8 mouse cellular contexts compared by ENCODE assay signal in genomic region chr6:118179316-118180084, GRCm38 (mm10). TPM values are rescaled to one million over a fixed set of nuclear protein-coding genes. Genes with fewer than 3 reads are reported as not detected.
DNase-seq lines count a peak whose midpoint lies in the region; ATAC-seq and TF ChIP-seq lines count a peak whose summit lies in the region.

No protein-coding gene starts in this region.

- H3K27ac ChIP-seq in cerebellum, adult 2 months (ENCODE audit: insufficient read depth, low read length) = no peak overlapping the region
- no peak overlapping the region for H3K27ac ChIP-seq in layer of hippocampus, adult 2 months
- H3K27ac ChIP-seq in olfactory bulb, adult 2 months (ENCODE audit: insufficient read depth, low read depth, low read length) = no peak overlapping the region

- 0 out of 2 replicates have a peak, but pooled peaks cover 2% of the 10 kb centered on the region for H3K4me1 ChIP-seq in cerebellum, adult 2 months (ENCODE audit: control insufficient read depth, insufficient read depth, low read length)
- H3K4me1 ChIP-seq in lung, adult 2 months (ENCODE audit: control insufficient read depth, insufficient read depth, low read length) = no peaks in the 10 kb centered on the region; the same call in 1 of the 2 replicates
- H3K4me1 ChIP-seq in olfactory bulb, adult 2 months (ENCODE audit: control insufficient read depth, insufficient read depth, low read length) = no peaks in the 10 kb centered on the region

- DNase-seq in MN1 (ENCODE audit: low spot score) = peak; percentile 91
- peak; percentile 70 to 72 for DNase-seq in cerebellum, adult 2 months
- peak; percentile 83 for DNase-seq in forelimb bud, embryonic 11.5 days (ENCODE audit: low read depth, low spot score)
- peak; percentile 65 to 75 for DNase-seq in layer of hippocampus, adult 2 months (ENCODE audit: low spot score in 2 of 2)
- DNase-seq in lung, adult 2 months = peak; percentile 69
- DNase-seq in testis, postnatal 14 days (ENCODE audit: low spot score) = peak; percentile 51

- 56% methylated on average over 13 of the region's 13 CpGs for WGBS in cerebellum, adult 2 months
- 55% methylated on average over 13 of the region's 13 CpGs for WGBS in lung, adult 2 months
- 67% methylated on average over 13 of the region's 13 CpGs for WGBS in olfactory bulb, adult 2 months

- TF ChIP-seq CTCF in cerebellum, adult 2 months (IDR thresholded peaks at IDR 0.05; ENCODE audit: borderline replicate concordance, insufficient read depth, low read depth, low read length) = peak; percentile 99
- TF ChIP-seq CTCF in layer of hippocampus, adult 2 months (conservative IDR thresholded peaks at IDR 0.05) = peak; percentile 99
- TF ChIP-seq CTCF in lung, adult 2 months (IDR thresholded peaks at IDR 0.05; ENCODE audit: insufficient read depth, low read length) = peak; percentile 100
- peak; percentile 92 for TF ChIP-seq CTCF in olfactory bulb, adult 2 months (IDR thresholded peaks at IDR 0.05; ENCODE audit: insufficient read depth, low read depth, low read length)

- no peaks in the 10 kb centered on the region for H3K27me3 ChIP-seq in cerebellum, adult 2 months (ENCODE audit: control insufficient read depth, insufficient read depth, low read length)

- ATAC-seq in hematopoietic stem cell, adult 5-6 weeks (replicated peaks in 1 of 2; ENCODE audit: insufficient read depth in 1 of 2, low FRiP score in 2 of 2, low TSS enrichment in 1 of 2, low read depth in 1 of 2, poor library complexity in 2 of 2, severe bottlenecking in 2 of 2) = peak; percentile 93 to 97

- no peak overlapping the region for H3K4me3 ChIP-seq in cerebellum, adult 2 months (replicated peaks; ENCODE audit: insufficient read depth, low read depth, low read length)
- H3K4me3 ChIP-seq in layer of hippocampus, adult 2 months = no peak overlapping the region
- no peak overlapping the region for H3K4me3 ChIP-seq in lung, adult 2 months (replicated peaks; ENCODE audit: extremely low read depth, low read depth, low read length)
- H3K4me3 ChIP-seq in olfactory bulb, adult 2 months (ENCODE audit: insufficient read depth, low read depth, low read length) = no peak overlapping the region

- no peak for TF ChIP-seq POLR2A in cerebellum, adult 2 months (IDR thresholded peaks at IDR 0.05; ENCODE audit: borderline replicate concordance, insufficient read depth, low read length)
- TF ChIP-seq POLR2A in lung, adult 2 months (IDR thresholded peaks at IDR 0.05; ENCODE audit: borderline replicate concordance, extremely low read depth, low read depth, low read length) = no peak
- no peak for TF ChIP-seq POLR2A in olfactory bulb, adult 2 months (IDR thresholded peaks at IDR 0.05; ENCODE audit: insufficient read depth, low read depth, low read length)

RNA-seq across cellular contexts. Expression of gene Ret, which starts 18.0 kb away (rescaled TPM):
- 28.7 and 30.1 TPM in 2 replicates for polyA plus RNA-seq in cerebellum, adult 2 months (2012; rRNA removed)
- total RNA-seq in hematopoietic stem cell, adult 5-6 weeks (2017) = not detected in 2 replicates
- 1 to 10 TPM; 2.6 to 3.1 TPM for total RNA-seq in layer of hippocampus, adult 2 months (2021)
- polyA plus RNA-seq in lung, adult 2 months (2012; rRNA removed) = 1.6 and 1.8 TPM in 2 replicates
- not detected in 2 replicates for polyA plus RNA-seq in olfactory bulb, adult 2 months (2012; ENCODE audit: insufficient read depth, insufficient read length, low replicate concordance, missing spikeins)

RNA-seq across cellular contexts. Expression of gene Csgalnact2, which starts 40.6 kb away (rescaled TPM):
- polyA plus RNA-seq in cerebellum, adult 2 months (2012; rRNA removed) = 10.2 and 10.8 TPM in 2 replicates
- total RNA-seq in hematopoietic stem cell, adult 5-6 weeks (2017) = 77.9 and 79.5 TPM in 2 replicates
- total RNA-seq in layer of hippocampus, adult 2 months (2021) = 10 to 100 TPM in 1 of 2 experiments, 1 to 10 TPM in 1; 9.7 to 10.5 TPM
- polyA plus RNA-seq in lung, adult 2 months (2012; rRNA removed) = 8.0 and 10.7 TPM in 2 replicates
- not detected in 2 replicates for polyA plus RNA-seq in olfactory bulb, adult 2 months (2012; ENCODE audit: insufficient read depth, insufficient read length, low replicate concordance, missing spikeins)

Comparison
In these comparisons a context has a peak if more than half of its experiments do, and no peak if none do; other contexts are left out.
1. RNA of gene Ret, which starts 18.0 kb away (polyA plus RNA-seq): 28.7 to 30.1 TPM in cerebellum, adult 2 months; 1.6 to 1.8 TPM in lung, adult 2 months and not detected in olfactory bulb, adult 2 months; every median in the first group is over 10 times any median in the second.
2. Peak in every context shown above with its lines, with median percentiles within 50 percentile points of each other: DNase-seq and CTCF ChIP-seq.